Mouse (Mus musculus) urinary bladder, postnatal 10 days (tissue): ENCODE results near the gene Slc10a1.

Experiments
- DNase-seq: peaks from one replicate; pipeline ENCODE4 v3.0.0; 2022; ENCODE audit warnings: low spot score

The Slc10a1 gene

GRCm38 (mm10) chr12:80927518-80927917 is 41.0 kb downstream of the Slc10a1 start:
- no peak for DNase-seq

GRCm38 (mm10) chr12:80926550-80926949 is 42.0 kb downstream of the Slc10a1 start:
- no peak for DNase-seq

GRCm38 (mm10) chr12:80925919-80926318 is 42.6 kb downstream of the Slc10a1 start:
- DNase-seq: no peak

- peak; percentile 38 for DNase-seq
Observed at GRCm38 (mm10) chr12:80924205-80924604, 44.3 kb downstream of the Slc10a1 start.

GRCm38 (mm10) chr12:80923602-80924001 is 44.9 kb downstream of the Slc10a1 start:
- no peak for DNase-seq

GRCm38 (mm10) chr12:80922869-80923268 is 45.6 kb downstream of the Slc10a1 start:
- DNase-seq: no peak

GRCm38 (mm10) chr12:80921301-80921700 is 47.2 kb downstream of the Slc10a1 start:
- no peak for DNase-seq

- no peak for DNase-seq
Observed at GRCm38 (mm10) chr12:80917764-80918163, 50.7 kb downstream of the Slc10a1 start.

GRCm38 (mm10) chr12:80909631-80910030 is 58.9 kb downstream of the Slc10a1 start:
- DNase-seq: no peak
